Mouse (Mus musculus) T-helper 1 cell (primary cell): Measurements from ENCODE around the gene 4930548H24Rik.
"Not testable (repeated sequence)": the region's sequence is repeated elsewhere in the genome, so short reads cannot be mapped to it uniquely, and the experiment has no call there.

Experiments used
- in situ Hi-C: fragments of 300-600 bp; cut with MboI, MseI; formaldehyde crosslinking; loops from one replicate; pipeline ENCODE4 v1.15.1; 2025; ENCODE audit warnings: high pct_unique_total_duplicates

The 4930548H24Rik gene

GRCm38 (mm10) chr5:31485440-31485839 lies at the start of gene 4930548H24Rik:
4930548H24Rik (plus strand) TSS chr5:31485740.
- in situ Hi-C loops: no loop called here

DNA sequence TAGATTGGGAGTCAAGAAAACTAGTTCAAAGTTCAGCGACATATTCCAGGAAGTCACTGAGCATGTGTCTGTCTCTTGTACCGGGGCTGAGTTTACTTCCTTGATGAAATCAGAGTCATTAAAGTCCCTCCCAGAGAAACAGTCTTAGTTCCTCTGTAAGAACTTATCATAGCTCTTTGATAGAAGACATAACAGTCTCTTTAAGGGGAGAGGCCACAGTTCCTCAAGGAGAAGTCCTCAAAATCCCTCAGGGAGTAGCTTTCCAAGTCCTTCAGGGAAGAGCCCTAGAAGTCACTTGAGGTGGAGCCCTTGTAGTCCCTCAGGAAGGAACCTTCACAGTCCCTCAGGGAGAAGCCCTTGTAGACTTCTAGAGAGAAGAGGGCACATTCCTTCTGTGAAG lies 34.2 kb upstream of the 4930548H24Rik start:
- in situ Hi-C loops: no loop called here

- in situ Hi-C loops: no loop called here
Measured at GRCm38 (mm10) chr5:31451878-31452561, 33.5 kb upstream of the 4930548H24Rik start, which contains the start of gene Zfp512. Zfp512 (plus strand) TSS chr5:31452431.

DNA sequence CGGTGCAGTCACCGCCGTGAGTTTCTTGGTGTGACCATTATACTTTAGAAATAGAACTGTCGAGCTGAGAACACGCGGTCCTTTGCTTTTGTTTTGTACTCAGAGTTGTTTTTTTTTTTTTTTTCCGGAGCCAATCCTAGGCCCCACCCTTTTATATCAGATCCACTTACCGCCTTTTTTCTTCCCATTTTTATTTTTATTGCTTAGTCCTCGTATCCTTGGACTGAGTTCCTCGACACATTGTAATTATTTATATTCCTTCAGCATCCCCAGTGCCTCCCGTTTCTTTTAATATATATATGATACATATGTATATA lies 33.0 kb upstream of the 4930548H24Rik start:
- in situ Hi-C loops: no loop called here

- in situ Hi-C loops: no loop called here
Measured at GRCm38 (mm10) chr5:31452886-31453410, 32.6 kb upstream of the 4930548H24Rik start.

DNA sequence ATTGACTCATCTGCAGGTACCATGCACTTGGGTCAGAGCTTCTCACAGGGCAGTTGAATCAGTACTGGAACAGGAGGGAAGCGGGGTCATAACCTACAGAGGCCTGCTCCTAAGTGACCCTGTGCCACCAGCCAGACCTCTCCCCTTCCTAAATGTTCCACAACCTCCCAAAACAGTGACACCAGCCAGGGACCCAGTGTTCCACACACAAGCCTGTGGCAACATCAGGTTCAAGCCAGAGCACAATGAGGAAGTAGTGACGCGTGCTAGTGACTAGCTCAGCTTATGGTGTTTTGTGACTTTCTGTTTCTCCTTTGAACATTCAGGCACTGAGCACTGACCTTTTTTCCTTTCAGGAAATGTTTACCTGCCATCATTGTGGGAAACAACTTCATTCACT lies 17.7 kb upstream of the 4930548H24Rik start:
- in situ Hi-C loops: no loop called here

DNA sequence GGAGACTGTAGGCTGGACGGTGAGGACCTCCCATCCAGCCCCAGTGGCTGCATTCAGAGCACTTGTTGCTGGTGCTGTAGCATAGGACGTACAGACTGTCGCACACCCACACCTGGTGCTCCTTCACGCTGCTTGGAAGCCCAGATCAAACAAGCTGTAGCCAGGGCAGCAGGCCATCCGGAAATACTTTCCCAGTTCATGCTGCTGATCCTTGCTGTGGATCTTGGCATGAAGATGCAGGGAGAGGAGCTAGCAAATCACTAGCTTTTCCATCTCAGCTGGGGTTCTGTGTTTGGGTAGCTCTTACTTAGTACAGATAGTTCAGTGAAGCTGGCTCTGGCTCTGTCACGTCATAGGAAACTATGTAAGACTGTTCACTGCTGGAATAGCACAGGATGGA lies 15.8 kb upstream of the 4930548H24Rik start:
- in situ Hi-C loops: no loop called here

GRCm38 (mm10) chr5:31470334-31470733 lies 15.2 kb upstream of the 4930548H24Rik start:
- in situ Hi-C loops: no loop called here

- in situ Hi-C loops: no loop called here
Measured at GRCm38 (mm10) chr5:31480536-31480935, 5.0 kb upstream of the 4930548H24Rik start.

DNA sequence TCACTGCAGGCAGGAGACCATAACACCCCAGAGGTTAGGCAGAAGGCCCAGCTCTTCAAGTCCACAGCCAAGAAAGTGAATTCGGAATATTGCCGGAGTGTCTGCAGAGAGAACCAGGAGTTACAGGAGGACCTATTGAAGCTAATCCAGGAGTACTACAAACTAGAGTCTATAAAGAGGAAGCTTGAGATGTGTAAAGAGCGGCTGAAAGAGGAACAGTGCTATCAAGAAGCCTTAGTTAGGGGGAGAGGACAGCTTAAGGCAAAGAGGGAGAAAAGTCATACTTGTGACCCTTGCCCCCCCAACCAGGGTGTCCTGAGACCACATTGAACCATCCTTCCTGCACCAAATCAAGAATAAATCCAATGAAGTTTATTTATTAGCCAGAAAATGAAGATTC lies 2.3 kb downstream of the 4930548H24Rik start:
- in situ Hi-C loops: no loop called here

- in situ Hi-C loops: no loop called here
Measured at GRCm38 (mm10) chr5:31489116-31489769, 3.7 kb downstream of the 4930548H24Rik start.

GRCm38 (mm10) chr5:31492031-31492430 lies 6.5 kb downstream of the 4930548H24Rik start:
- in situ Hi-C loops: no loop called here

DNA sequence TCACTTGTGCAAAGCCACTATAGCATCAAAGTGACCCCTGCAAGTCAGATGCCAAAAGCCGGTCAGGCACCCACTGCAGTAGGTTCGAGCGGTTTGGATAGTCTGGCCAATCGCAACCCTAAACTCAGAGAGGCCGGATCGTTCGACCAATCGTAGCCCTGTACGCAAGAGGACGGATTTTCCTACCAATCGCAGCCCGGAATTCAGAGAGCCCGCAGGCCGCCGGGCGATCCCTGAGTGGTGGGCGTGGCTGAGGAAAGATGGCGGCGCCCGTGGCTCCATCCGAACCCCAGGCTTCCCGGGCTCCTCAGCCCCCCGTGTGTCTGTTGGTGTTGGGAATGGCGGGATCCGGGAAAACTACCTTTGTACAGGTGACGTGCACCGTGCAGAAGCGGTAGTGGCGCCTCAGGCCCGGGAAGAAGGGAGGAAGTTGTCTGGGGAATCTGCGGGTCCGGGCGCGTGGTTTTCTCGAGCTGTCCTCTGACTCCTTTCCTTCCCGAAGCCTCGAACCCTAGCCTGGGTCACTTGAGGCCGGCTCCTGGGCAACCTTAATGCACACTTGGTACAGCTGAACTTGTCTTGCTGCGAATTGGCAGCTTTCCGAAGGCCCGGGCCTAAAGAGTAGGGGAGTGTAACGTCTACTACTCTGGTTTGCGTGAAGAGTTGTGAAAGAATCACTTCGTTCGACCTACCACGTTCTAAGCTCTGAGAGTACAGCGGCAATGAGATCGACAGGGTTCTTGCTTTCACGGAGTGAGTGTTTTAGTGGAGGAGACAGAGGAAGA lies 9.2 kb downstream of the 4930548H24Rik start, which contains the start of gene Gpn1:
Gene Gpn1 (plus strand): TSS at position 229 of the 785 bp plus-strand sequence.
- in situ Hi-C loops: no loop called here

GRCm38 (mm10) chr5:31504843-31505242 lies 19.3 kb downstream of the 4930548H24Rik start:
- in situ Hi-C loops: no loop called here

DNA sequence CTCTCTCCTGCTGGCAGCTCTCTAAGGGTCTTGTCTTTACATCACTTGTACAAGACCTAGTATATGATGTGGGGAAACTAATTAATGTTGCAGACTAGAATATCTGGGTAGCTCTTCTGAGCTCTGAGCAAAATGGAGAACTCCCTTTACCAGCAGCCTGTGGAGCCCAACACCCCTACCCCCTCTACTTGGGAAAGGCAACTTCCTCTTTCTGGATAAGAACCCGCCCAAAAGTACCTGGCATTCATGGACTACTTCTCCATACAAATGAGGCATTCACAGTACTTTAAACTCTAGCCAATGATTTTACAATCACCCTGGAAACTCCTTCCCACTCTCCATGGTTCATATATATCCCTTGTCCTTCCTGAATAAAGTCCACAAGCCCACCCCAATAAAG lies 26.9 kb downstream of the 4930548H24Rik start:
- in situ Hi-C loops: no loop called here

GRCm38 (mm10) chr5:31520556-31520955 lies 35.0 kb downstream of the 4930548H24Rik start:
- in situ Hi-C loops: no loop called here

- in situ Hi-C loops: no loop called here
Measured at GRCm38 (mm10) chr5:31526354-31527116, 41.0 kb downstream of the 4930548H24Rik start, which contains the start of gene Slc4a1ap. Slc4a1ap (plus strand) TSS chr5:31526995.

GRCm38 (mm10) chr5:31527117-31527680 lies 41.7 kb downstream of the 4930548H24Rik start:
- in situ Hi-C loops: no loop called here

DNA sequence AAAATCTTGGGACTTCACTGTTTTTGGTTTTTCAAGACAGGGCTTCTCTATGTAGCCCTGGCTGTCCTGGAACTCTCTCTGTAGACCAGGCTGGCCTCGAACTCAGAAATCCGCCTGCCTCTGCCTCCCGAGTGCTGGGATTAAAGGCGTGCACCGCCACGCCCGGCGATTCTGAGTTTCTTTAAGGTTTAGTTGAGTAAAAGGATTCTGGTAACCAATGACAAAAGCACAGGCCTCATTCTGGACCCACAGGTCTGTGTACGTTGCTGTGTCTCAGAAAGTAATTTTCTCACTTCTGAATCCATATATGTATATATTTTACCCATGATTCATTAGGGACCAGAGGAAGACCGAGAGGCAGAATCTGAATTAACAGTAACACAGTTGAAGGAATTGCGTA lies 42.2 kb downstream of the 4930548H24Rik start, which contains the start of gene Supt7l:
Gene Supt7l (minus strand): TSS at position 101 of the 400 bp plus-strand sequence.
- in situ Hi-C loops: not testable (repeated sequence)

- in situ Hi-C loops: no loop called here
Measured at GRCm38 (mm10) chr5:31528560-31528959, 43.0 kb downstream of the 4930548H24Rik start.

DNA sequence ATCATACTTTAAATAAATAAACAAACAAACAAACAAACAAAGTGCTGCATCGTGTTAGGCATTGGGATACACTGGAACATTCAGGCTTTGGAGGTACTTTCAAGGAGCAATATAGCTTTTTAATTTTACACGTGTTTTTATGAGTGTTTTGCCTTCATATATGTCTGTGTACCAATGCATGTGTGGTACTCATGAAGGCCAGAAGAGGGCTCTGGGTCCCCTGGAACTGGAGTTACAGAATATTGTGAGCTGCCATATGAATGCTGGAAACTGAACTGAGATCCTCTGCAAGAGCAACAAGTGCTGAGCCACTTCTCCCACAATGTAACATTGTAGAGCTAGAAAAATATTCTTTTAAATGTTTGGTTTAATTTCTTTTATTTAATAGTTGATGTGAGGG lies 49.7 kb downstream of the 4930548H24Rik start:
- in situ Hi-C loops: no loop called here
